In the genomic region with DNA sequence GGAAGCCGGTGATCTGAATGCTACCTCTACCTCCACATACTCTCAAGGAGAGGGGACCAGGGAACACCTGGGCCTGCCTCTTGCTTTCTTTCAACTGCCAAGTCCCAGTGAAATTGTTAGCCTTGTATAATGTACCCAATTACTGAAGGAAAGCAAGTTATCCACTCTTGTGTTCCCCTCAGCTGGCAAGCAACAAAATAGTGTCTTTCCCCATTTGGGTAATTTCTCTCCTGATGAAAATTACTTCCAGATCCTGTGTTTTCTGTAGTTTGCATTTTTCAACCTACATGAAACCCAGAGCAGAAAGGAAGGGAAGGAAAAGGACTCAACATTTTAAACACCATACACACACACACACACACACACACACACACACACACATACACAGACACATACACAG, we compare ENCODE assay signal across 20 mouse cellular contexts.
A peak's percentile ranks its signal among the peaks of the same experiment; 100 is the strongest.
DNase-seq lines count a peak whose midpoint lies in the region; ATAC-seq and TF ChIP-seq lines count a peak whose summit lies in the region.
"Had no signal": no experiment of that assay in that cellular context is flagged by ENCODE, and none has a peak within 500 bp of the region (broad histone marks: within the 10 kb centered on the region; RNA-seq: fewer than 3 reads in every experiment).

No protein-coding gene starts in this region.

- no peak for TF ChIP-seq CTCF in cerebellum, adult 2 months (IDR thresholded peaks at IDR 0.05; ENCODE audit: borderline replicate concordance, insufficient read depth, low read depth, low read length)
- no peak for TF ChIP-seq CTCF in stomach, postnatal 0 days (IDR thresholded peaks at IDR 0.05; ENCODE audit: low read depth)

- H3K36me3 ChIP-seq in embryonic facial prominence, embryonic 10.5 days (replicated peaks) = peaks cover 8% of the 10 kb centered on the region
- 0 out of 2 replicates have a peak, but pooled peaks cover 3% of the 10 kb centered on the region for H3K36me3 ChIP-seq in embryonic facial prominence, embryonic 12.5 days
- no peaks in the 10 kb centered on the region for H3K36me3 ChIP-seq in embryonic facial prominence, embryonic 14.5 days (ENCODE audit: control insufficient read depth, insufficient read depth, low read length)
- H3K36me3 ChIP-seq in kidney, embryonic 15.5 days = no peaks in the 10 kb centered on the region
- no peaks in the 10 kb centered on the region for H3K36me3 ChIP-seq in stomach, postnatal 0 days (ENCODE audit: control insufficient read depth, insufficient read depth, low read length)
- H3K36me3 ChIP-seq: forebrain, embryonic 15.5 days had no signal

- H3K27me3 ChIP-seq in cerebellum, adult 2 months (ENCODE audit: control insufficient read depth, insufficient read depth, low read length) = no peaks in the 10 kb centered on the region
- H3K27me3 ChIP-seq in embryonic facial prominence, embryonic 10.5 days (replicated peaks; ENCODE audit: low read depth, poor library complexity, severe bottlenecking) = no peaks in the 10 kb centered on the region
- no peaks in the 10 kb centered on the region for H3K27me3 ChIP-seq in embryonic facial prominence, embryonic 12.5 days
- H3K27me3 ChIP-seq in embryonic facial prominence, embryonic 14.5 days (replicated peaks; ENCODE audit: control insufficient read depth, insufficient read depth, low read length) = no peaks in the 10 kb centered on the region
- no peaks in the 10 kb centered on the region for H3K27me3 ChIP-seq in kidney, embryonic 15.5 days
- no peaks in the 10 kb centered on the region for H3K27me3 ChIP-seq in stomach, postnatal 0 days (ENCODE audit: control insufficient read depth, insufficient read depth, low read length)
- H3K27me3 ChIP-seq: forebrain, embryonic 13.5 days; forebrain, embryonic 15.5 days had no signal

- no peak for TF ChIP-seq POLR2A in cerebellum, adult 2 months (IDR thresholded peaks at IDR 0.05; ENCODE audit: borderline replicate concordance, insufficient read depth, low read length)

- TF ChIP-seq EP300 in stomach, postnatal 0 days (optimal IDR thresholded peaks at IDR 0.05) = no peak

- no peak overlapping the region for H3K4me3 ChIP-seq in cerebellum, adult 2 months (replicated peaks; ENCODE audit: insufficient read depth, low read depth, low read length)
- H3K4me3 ChIP-seq in embryonic facial prominence, embryonic 10.5 days = no peak overlapping the region
- H3K4me3 ChIP-seq in embryonic facial prominence, embryonic 12.5 days = no peak overlapping the region
- no peak overlapping the region for H3K4me3 ChIP-seq in embryonic facial prominence, embryonic 14.5 days (ENCODE audit: low read depth, low read length)
- no peak overlapping the region for H3K4me3 ChIP-seq in kidney, embryonic 15.5 days (replicated peaks)
- no peak overlapping the region for H3K4me3 ChIP-seq in stomach, postnatal 0 days (ENCODE audit: low read depth, low read length)
- H3K4me3 ChIP-seq: forebrain, embryonic 13.5 days; forebrain, embryonic 15.5 days had no signal

- 78% methylated on average over 1 of the region's 1 CpGs for WGBS in cerebellum, adult 2 months
- WGBS in embryonic facial prominence, embryonic 10.5 days = 78% methylated on average over 1 of the region's 1 CpGs
- 77% methylated on average over 1 of the region's 1 CpGs for WGBS in embryonic facial prominence, embryonic 12.5 days
- 64% methylated on average over 1 of the region's 1 CpGs for WGBS in embryonic facial prominence, embryonic 14.5 days
- 100% methylated on average over 1 of the region's 1 CpGs for WGBS in kidney, embryonic 15.5 days
- WGBS in stomach, postnatal 0 days = 94% methylated on average over 1 of the region's 1 CpGs

- H3K27ac ChIP-seq in cerebellum, adult 2 months (ENCODE audit: insufficient read depth, low read length) = peak overlapping the region; percentile 35
- no peak overlapping the region for H3K27ac ChIP-seq in embryonic facial prominence, embryonic 10.5 days (replicated peaks)
- peak overlapping the region; percentile 70; the same call in 1 of the 2 replicates for H3K27ac ChIP-seq in embryonic facial prominence, embryonic 12.5 days
- no peak overlapping the region for H3K27ac ChIP-seq in embryonic facial prominence, embryonic 14.5 days (replicated peaks; ENCODE audit: low read depth, low read length)
- H3K27ac ChIP-seq in kidney, embryonic 15.5 days = no peak overlapping the region
- H3K27ac ChIP-seq in stomach, postnatal 0 days (replicated peaks) = no peak overlapping the region
- H3K27ac ChIP-seq: forebrain, embryonic 13.5 days; forebrain, embryonic 15.5 days had no signal

- H3K4me2 ChIP-seq in embryonic facial prominence, embryonic 12.5 days (replicated peaks) = no peak overlapping the region
- H3K4me2 ChIP-seq in embryonic facial prominence, embryonic 14.5 days (ENCODE audit: low read depth, low read length) = no peak overlapping the region
- no peak overlapping the region for H3K4me2 ChIP-seq in kidney, embryonic 15.5 days
- H3K4me2 ChIP-seq in stomach, postnatal 0 days (replicated peaks; ENCODE audit: low read depth) = no peak overlapping the region
- H3K4me2 ChIP-seq: forebrain, embryonic 13.5 days; forebrain, embryonic 15.5 days had no signal

- H3K9me3 ChIP-seq in embryonic facial prominence, embryonic 10.5 days = no peaks in the 10 kb centered on the region
- no peaks in the 10 kb centered on the region for H3K9me3 ChIP-seq in embryonic facial prominence, embryonic 12.5 days
- H3K9me3 ChIP-seq in embryonic facial prominence, embryonic 14.5 days (ENCODE audit: control insufficient read depth, low read length) = no peaks in the 10 kb centered on the region
- H3K9me3 ChIP-seq in kidney, embryonic 15.5 days (replicated peaks) = no peaks in the 10 kb centered on the region
- no peaks in the 10 kb centered on the region for H3K9me3 ChIP-seq in stomach, postnatal 0 days (ENCODE audit: control insufficient read depth, low read length)
- H3K9me3 ChIP-seq: forebrain, embryonic 13.5 days; forebrain, embryonic 15.5 days had no signal

- ATAC-seq in embryonic facial prominence, embryonic 12.5 days (ENCODE audit: insufficient number of reproducible peaks, insufficient read depth, low FRiP score, low TSS enrichment) = no peak
- ATAC-seq in embryonic facial prominence, embryonic 14.5 days (ENCODE audit: low read depth) = no peak
- ATAC-seq in kidney, embryonic 15.5 days (replicated peaks; ENCODE audit: low FRiP score) = no peak
- ATAC-seq in stomach, postnatal 0 days (ENCODE audit: low FRiP score, low TSS enrichment) = no peak
- ATAC-seq: forebrain, embryonic 13.5 days; forebrain, embryonic 15.5 days; forebrain, postnatal 0 days had no signal

- H3K4me1 ChIP-seq in cerebellum, adult 2 months (ENCODE audit: control insufficient read depth, insufficient read depth, low read length) = peaks cover 66% of the 10 kb centered on the region
- peaks cover 61% of the 10 kb centered on the region for H3K4me1 ChIP-seq in embryonic facial prominence, embryonic 10.5 days
- H3K4me1 ChIP-seq in embryonic facial prominence, embryonic 12.5 days = peaks cover 49% of the 10 kb centered on the region
- H3K4me1 ChIP-seq in embryonic facial prominence, embryonic 14.5 days (ENCODE audit: control insufficient read depth, insufficient read depth, low read length) = peaks cover 36% of the 10 kb centered on the region
- H3K4me1 ChIP-seq in kidney, embryonic 15.5 days = peaks cover 26% of the 10 kb centered on the region
- H3K4me1 ChIP-seq in stomach, postnatal 0 days (replicated peaks; ENCODE audit: control insufficient read depth, insufficient read depth) = no peaks in the 10 kb centered on the region

- no peak overlapping the region for H3K9ac ChIP-seq in embryonic facial prominence, embryonic 12.5 days
- H3K9ac ChIP-seq in embryonic facial prominence, embryonic 14.5 days (ENCODE audit: low read depth, low read length) = no peak overlapping the region
- H3K9ac ChIP-seq in kidney, embryonic 15.5 days = no peak overlapping the region
- no peak overlapping the region for H3K9ac ChIP-seq in stomach, postnatal 0 days (ENCODE audit: low read length)
- H3K9ac ChIP-seq: forebrain, embryonic 13.5 days; forebrain, embryonic 15.5 days; forebrain, postnatal 0 days had no signal

- no peak for DNase-seq in cerebellum, adult 2 months
- DNase-seq in cerebellum, postnatal 25 days = no peak
- DNase-seq in embryonic facial prominence, embryonic 10.5 days (ENCODE audit: low spot score) = peak; percentile 30
- peak; percentile 61 for DNase-seq in embryonic facial prominence, embryonic 14.5 days (ENCODE audit: low spot score)
- no peak for DNase-seq in B cell, adult 2 months
- DNase-seq in stomach, postnatal 0 days (ENCODE audit: low spot score) = no peak
- DNase-seq: adrenal gland, adult 2 months; adrenal gland, postnatal 10 days; adrenal gland, postnatal 25 days; cerebellum, adult 11 months; cerebellum, adult 18-20 months; cerebellum, adult 9-10 months; cerebellum, postnatal 10 days; cerebellum, postnatal 36 days; embryo, embryonic 11 days; forebrain, postnatal 0 days had no signal

Comparison
In these comparisons a context has a peak if more than half of its experiments do, and no peak if none do; other contexts are left out.
1. H3K27ac ChIP-seq: peak in cerebellum, adult 2 months (single experiment) and embryonic facial prominence, embryonic 12.5 days (single experiment); none in embryonic facial prominence, embryonic 10.5 days (single experiment), embryonic facial prominence, embryonic 14.5 days (single experiment), kidney, embryonic 15.5 days (single experiment) and stomach, postnatal 0 days (single experiment).
2. DNase-seq: peak in embryonic facial prominence, embryonic 10.5 days (single experiment) and embryonic facial prominence, embryonic 14.5 days (single experiment); none in cerebellum, adult 2 months (0 of 2), cerebellum, postnatal 25 days (0 of 2), B cell, adult 2 months (0 of 2) and stomach, postnatal 0 days (single experiment).